Mouse (Mus musculus) liver, adult 2 months (tissue): ENCODE measurements around the gene Nhlrc3.

Source experiments
- CTCF ChIP-seq: fragments of 200-500 bp; IDR thresholded peaks from 2 replicates; pipeline ENCODE4 v1.5.1; 2011; ENCODE audit warnings: low read depth, low read length, control low read depth
- POLR2A ChIP-seq: fragments of 200-500 bp; IDR thresholded peaks from 2 replicates; pipeline ENCODE4 v1.6.1; 2011; ENCODE audit warnings: low read length, control low read depth; ENCODE audit not compliant: insufficient read depth; ENCODE audit errors: extremely low read depth

GRCm38 (mm10) chr3:53483414-53484059 lies 20.4 kb upstream of the Nhlrc3 start:
- TF ChIP-seq CTCF (no peak), POLR2A (no peak)
